Mouse (Mus musculus) thymus, postnatal 10 days (tissue): ENCODE measurements at regions not wholly inside any gene's neighbourhood (a gene's known extent, or its start where the extent isn't known, plus 50 kb on each side); places are given as distances from the start of the nearest gene placed in this dataset.

Experiments
- DNase-seq, 2 experiments: peaks; one replicate each; pipeline ENCODE4 v3.0.0; 2021; ENCODE audit warnings: low spot score in 2 of 2

- DNase-seq = no peak
Observed at GRCm38 (mm10) chr17:50438960-50439359, 70.2 kb upstream of the Plcl2 start.

- no peak for DNase-seq
Observed at GRCm38 (mm10) chr17:50439365-50439764, 69.8 kb upstream of the Plcl2 start.

GRCm38 (mm10) chr17:50442062-50442461 is 67.1 kb upstream of the Plcl2 start:
- no peak for DNase-seq

DNA sequence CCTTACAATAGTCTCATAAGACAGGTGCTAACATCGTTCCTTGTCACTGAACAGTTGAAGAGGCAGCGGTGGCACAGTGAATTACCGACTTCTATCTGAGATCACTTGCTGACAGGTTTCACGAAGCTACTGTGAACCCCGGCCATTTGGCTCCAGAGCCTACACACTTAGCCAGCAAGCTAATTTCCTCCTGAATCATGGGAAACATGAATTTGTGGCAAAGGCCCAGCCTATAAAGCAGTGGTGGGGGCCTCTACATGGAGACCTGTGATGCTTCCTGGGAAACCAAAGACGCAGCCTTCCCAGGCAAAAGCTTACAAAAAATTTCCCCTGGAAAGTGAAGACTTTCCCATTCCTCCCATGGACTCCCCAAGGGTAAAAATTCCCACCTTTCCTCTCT is 66.3 kb upstream of the Plcl2 start:
- DNase-seq = no peak

GRCm38 (mm10) chr17:50443376-50444022 is 65.7 kb upstream of the Plcl2 start:
- no peak for DNase-seq

DNA sequence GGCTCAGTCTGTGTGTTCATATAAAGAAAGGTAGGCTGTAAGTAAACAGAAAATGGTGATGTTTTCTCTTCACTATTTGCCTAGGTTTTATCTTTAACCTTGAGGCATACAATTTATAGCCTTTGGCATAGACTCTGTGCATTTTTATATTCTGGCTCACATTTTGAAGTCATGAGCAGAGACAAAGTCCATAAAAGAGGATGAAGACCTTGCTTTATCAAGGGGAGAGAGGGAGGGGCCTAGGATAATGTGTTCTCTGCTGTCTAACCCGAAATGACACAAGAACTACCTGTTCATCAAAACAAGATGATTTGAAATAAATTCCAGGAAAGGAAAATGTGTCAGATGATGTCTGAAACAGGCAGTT is 65.2 kb upstream of the Plcl2 start:
- DNase-seq = no peak

DNA sequence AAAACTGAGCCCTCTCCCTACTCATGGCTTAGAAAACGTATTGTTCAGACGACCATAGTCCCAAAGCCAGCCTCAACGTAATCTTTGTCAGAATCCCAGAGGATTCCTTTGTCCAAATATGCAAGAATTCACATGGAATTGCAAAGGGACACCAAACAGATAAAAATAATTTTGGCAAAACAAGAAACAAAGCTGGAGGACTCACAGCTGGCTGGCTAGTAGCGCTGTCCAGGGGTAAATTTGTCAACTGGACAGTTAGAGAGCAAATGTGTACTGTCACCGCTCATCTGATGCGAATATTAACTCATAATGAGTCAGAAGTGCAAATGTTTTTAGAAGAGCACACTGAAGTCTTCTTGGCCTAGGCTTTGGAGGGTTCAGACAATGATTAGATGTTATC is 60.5 kb upstream of the Plcl2 start:
- no peak for DNase-seq

GRCm38 (mm10) chr17:50451606-50452005 is 57.6 kb upstream of the Plcl2 start:
- no peak for DNase-seq

- DNase-seq = no peak
Observed at GRCm38 (mm10) chr17:50453524-50453923, 55.7 kb upstream of the Plcl2 start.

DNA sequence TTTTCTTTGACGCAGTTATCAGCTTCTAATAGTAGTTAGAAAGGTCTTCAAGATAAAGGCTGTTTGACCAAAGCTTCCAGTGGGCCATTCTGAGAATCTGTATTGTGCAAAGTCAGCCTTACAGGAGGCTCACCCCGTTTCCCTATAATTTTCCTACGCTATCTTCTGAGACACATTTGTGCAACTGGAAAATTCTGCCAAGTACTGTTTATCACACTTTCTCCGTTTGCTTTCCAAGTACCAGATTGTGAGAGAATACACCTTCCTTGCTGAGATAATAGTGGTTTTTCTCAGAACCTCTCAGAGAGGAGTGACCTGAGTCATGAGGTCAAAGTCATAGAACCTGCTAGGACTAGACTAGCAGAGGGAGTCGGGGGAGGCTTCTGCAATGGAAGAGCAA is 55.2 kb upstream of the Plcl2 start:
- no peak for DNase-seq

GRCm38 (mm10) chr17:50454917-50455316 is 54.3 kb upstream of the Plcl2 start:
- DNase-seq = no peak

- DNase-seq = no peak
Observed at GRCm38 (mm10) chr17:50455719-50456118, 53.5 kb upstream of the Plcl2 start.

DNA sequence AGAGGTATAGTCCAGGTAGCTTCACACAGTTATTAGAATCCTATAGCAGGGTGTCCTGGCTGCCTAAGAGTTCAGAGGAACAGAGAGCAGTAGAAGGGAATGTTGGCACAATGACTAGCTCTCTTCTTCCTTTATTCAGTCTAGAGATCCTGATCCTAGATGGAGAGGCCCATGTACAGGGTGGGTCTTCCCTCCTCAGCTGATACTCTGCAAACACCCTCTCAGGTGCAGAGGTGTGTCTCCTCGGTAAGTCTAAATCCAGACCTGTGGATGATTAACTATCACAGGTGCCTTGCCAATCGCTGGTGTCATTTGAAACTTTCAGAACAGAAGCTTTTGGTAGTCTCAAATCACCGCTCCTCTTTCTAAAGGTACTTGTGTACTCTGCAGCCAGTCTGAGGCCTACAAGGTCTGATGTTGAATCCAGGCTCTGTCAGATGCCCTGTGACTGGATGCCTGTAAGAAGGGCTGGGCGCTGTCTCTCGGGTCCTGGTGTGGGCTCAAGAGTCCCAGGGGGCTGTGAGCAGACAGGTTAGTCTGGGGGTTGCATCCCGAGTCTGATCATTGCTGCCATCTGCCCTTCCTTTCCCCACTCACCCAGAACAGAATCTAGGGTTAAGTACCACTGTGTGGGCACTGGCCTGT is 52.0 kb upstream of the Plcl2 start:
- DNase-seq = no peak

- no peak for DNase-seq
Observed at GRCm38 (mm10) chr17:50458232-50458631, 51.0 kb upstream of the Plcl2 start.
